Mouse (Mus musculus) small intestine, adult 10 weeks (tissue): Measurements from ENCODE around the gene Ubr3. TPM values are rescaled to one million over a fixed set of nuclear protein-coding genes. Genes with fewer than 3 reads are reported as not detected.

Source experiments
- polyA plus RNA-seq: library from polyadenylated mRNA; stranded (reverse); fragments of 350-450 nt; fragmentation: Illumina TruSeq; extraction: RNeasy Lipid Tissue Mini Kit (QIAGEN cat#74804); gene quantifications from one replicate; pipeline ENCODE4 v1.2.3, GENCODE M21; 2014; ENCODE audit warnings: low replicate concordance

Ubr3 gene
- polyA plus RNA-seq, result 111 TPM

GRCm38 (mm10) chr2:69897039-69897617, at the start of gene Ubr3:
TSS of gene Ubr3 (plus strand) at chr2:69897246.

GRCm38 (mm10) chr2:69861485-69862091, 35.5 kb upstream of the Ubr3 start, which contains the start of gene Ssb:
TSS of gene Ssb (plus strand) at chr2:69861562.

GRCm38 (mm10) chr2:69885451-69886305, 11.4 kb upstream of the Ubr3 start, which contains the start of gene Mettl5:
TSS of gene Mettl5 (minus strand) at chr2:69885615.

GRCm38 (mm10) chr2:70038752-70039151, 141.7 kb downstream of the Ubr3 start, which contains the start of gene Myo3b:
TSS of gene Myo3b (plus strand) at chr2:70039126.

Other genes with a start within 250 kb of the Ubr3 start
- gene Klhl41, start 227.1 kb upstream of the Ubr3 start, polyA plus RNA-seq, result not detected
- gene Fastkd1, start 183.7 kb upstream of the Ubr3 start, polyA plus RNA-seq, result 26.8 TPM
- 275 TPM for gene Ppig, start 174.7 kb upstream of the Ubr3 start, polyA plus RNA-seq
- 1.0 TPM for gene Ccdc173, start 107.7 kb upstream of the Ubr3 start, polyA plus RNA-seq
- 104 TPM for gene Phospho2, start 107.6 kb upstream of the Ubr3 start, polyA plus RNA-seq
- gene Klhl23, start 75.3 kb upstream of the Ubr3 start, polyA plus RNA-seq, result 50.9 TPM
- gene Ssb, start 35.7 kb upstream of the Ubr3 start, polyA plus RNA-seq, result 619 TPM
- gene Mettl5, start 11.6 kb upstream of the Ubr3 start, polyA plus RNA-seq, result 62.3 TPM
- gene Myo3b, start 141.9 kb downstream of the Ubr3 start, polyA plus RNA-seq, result 0.07 TPM